Mouse (Mus musculus): Measurements from ENCODE around the gene Nid2.

Nid2 gene

GRCm38 (mm10) chr14:19788443-19788842 lies 37.4 kb downstream of the Nid2 start:
- no peak for DNase-seq

GRCm38 (mm10) chr14:19794881-19795280 lies 43.8 kb downstream of the Nid2 start:
- DNase-seq, result no peak

- no peak for DNase-seq
Observed at GRCm38 (mm10) chr14:19796541-19797304, 45.7 kb downstream of the Nid2 start.

GRCm38 (mm10) chr14:19800485-19800884 lies 49.4 kb downstream of the Nid2 start:
- DNase-seq, result no peak

GRCm38 (mm10) chr14:19801474-19802215 lies 50.6 kb downstream of the Nid2 start:
- DNase-seq, result no peak

GRCm38 (mm10) chr14:19803222-19803621 lies 52.2 kb downstream of the Nid2 start:
- DNase-seq, result no peak

- DNase-seq, result no peak
Observed at GRCm38 (mm10) chr14:19803623-19804022, 52.6 kb downstream of the Nid2 start.

- DNase-seq, result no peak
Observed at GRCm38 (mm10) chr14:19807339-19807738, 56.3 kb downstream of the Nid2 start.

- no peak for DNase-seq
Observed at GRCm38 (mm10) chr14:19807858-19808257, 56.8 kb downstream of the Nid2 start.

- DNase-seq, result peak; percentile 20
Observed at GRCm38 (mm10) chr14:19809934-19810333, 58.9 kb downstream of the Nid2 start.

- peak; percentile 21 for DNase-seq
Observed at GRCm38 (mm10) chr14:19813061-19813460, 62.0 kb downstream of the Nid2 start.

- DNase-seq, result peak; percentile 86
Observed at GRCm38 (mm10) chr14:19817949-19818348, 66.9 kb downstream of the Nid2 start.

- DNase-seq, result no peak
Observed at GRCm38 (mm10) chr14:19821686-19822085, 70.6 kb downstream of the Nid2 start.

- peak; percentile 96 for DNase-seq
Observed at GRCm38 (mm10) chr14:19823321-19824142, 72.5 kb downstream of the Nid2 start, which contains the start of gene Rtraf. TSS of gene Rtraf (minus strand) at chr14:19823824.

- no peak for DNase-seq
Observed at GRCm38 (mm10) chr14:19825481-19825880, 74.4 kb downstream of the Nid2 start.

- DNase-seq, result no peak
Observed at GRCm38 (mm10) chr14:19836289-19836688, 85.2 kb downstream of the Nid2 start.

GRCm38 (mm10) chr14:19839600-19840332 lies 88.7 kb downstream of the Nid2 start:
- peak; percentile 78 for DNase-seq

- DNase-seq, result no peak
Observed at GRCm38 (mm10) chr14:19853471-19853870, 102.4 kb downstream of the Nid2 start.

- DNase-seq, result no peak
Observed at GRCm38 (mm10) chr14:19858279-19858678, 107.2 kb downstream of the Nid2 start.

GRCm38 (mm10) chr14:19858808-19859776 lies 108.0 kb downstream of the Nid2 start:
- peak; percentile 26 for DNase-seq

- DNase-seq, result no peak
Observed at GRCm38 (mm10) chr14:19860281-19860680, 109.2 kb downstream of the Nid2 start.
